Mouse (Mus musculus): ENCODE measurements around the gene Ezr.
"Not testable (repeated sequence)": the region's sequence is repeated elsewhere in the genome, so short reads cannot be mapped to it uniquely, and the experiment has no call there.

The Ezr gene

DNA sequence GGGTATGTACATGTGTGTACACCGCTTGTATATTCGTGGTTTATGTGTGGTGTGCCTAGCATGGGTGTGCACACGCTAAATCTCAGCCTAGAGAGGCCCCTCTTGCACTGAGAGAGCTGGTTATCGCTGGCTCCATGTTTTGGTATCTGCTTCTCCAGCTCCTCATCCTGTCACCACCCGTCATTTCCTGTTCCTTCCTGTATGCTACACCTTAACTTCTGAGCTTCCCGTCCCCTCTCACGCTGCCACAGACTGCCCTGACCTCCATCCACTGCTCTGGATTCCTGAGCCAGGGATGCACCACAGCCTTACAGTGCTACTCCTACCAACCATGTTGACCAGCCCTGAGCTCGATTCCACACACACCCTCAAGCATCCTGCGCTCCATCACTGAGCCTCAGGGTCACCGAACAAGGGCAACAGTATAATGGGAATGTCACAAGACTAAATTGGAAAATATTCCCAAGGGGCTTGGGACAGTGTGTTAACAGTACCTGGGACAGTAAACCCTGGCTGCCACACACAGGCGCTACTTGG, 39.5 kb downstream of the Ezr start:
- no peak for DNase-seq (ENCODE audit: low read depth, low spot score)

GRCm38 (mm10) chr17:6742083-6743038, 40.2 kb downstream of the Ezr start:
- no peak for DNase-seq (ENCODE audit: low read depth, low spot score)

- DNase-seq (ENCODE audit: low read depth, low spot score): no peak
Observed at GRCm38 (mm10) chr17:6741271-6741670, 41.3 kb downstream of the Ezr start.

DNA sequence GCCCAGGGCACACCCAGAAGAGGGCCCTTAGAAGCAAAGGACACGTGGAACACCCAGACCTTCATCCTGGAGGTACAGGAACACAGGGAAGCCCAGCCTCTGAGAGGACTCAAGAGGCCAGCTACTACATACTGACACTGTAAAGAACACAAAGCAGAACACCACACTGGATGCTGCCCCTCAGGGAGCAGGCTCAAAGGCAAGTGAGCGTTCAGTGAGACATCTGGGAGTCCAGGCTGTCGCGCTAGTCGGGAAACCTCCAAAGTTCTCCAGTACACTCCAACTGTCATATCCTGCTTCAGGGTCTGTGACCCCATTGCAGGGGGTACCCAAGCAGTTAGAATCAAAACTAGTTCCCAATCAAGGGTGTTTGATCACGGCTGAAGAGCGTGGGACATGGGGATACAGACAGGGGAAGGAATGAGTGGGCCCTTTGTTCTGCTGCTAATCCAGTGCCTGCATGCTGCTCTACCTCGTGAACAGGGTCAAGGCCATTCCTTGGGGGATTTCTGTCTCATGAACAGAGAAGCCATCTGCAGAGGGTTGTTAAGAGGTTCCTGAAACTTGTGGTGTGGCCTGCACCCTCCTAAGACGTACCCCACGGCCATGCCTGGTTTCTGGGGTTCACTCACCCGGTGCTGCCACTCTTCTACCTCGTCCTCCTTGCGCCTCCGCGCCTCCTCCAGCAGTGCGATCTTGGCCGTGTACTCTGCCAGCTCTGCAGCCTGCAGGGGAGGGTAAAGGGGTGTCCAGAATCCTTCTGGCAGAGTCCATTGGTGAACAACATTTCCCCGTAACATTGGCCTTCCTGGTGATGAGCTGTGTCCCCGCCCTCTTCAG, 42.0 kb downstream of the Ezr start:
- no peak for DNase-seq (ENCODE audit: low read depth, low spot score)

DNA sequence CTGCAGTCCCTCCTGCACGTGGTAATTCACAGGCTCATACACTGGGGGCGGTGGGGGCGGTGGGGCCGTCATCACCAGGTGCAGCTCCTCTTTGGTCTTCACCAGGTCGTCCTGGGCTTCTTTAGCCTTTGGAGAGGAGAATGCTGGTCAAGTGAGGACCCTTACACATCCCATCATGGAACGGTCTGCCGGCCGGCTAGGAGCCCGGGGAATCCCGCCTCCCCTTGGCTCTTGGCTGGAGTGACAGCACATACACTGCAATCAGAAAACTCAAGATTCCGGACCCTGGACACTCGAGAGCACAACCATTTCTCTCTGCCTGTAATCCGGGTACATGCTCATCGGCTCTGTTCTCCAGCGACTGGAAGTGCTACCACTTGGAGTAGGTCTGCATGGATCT, 42.8 kb downstream of the Ezr start:
- DNase-seq (ENCODE audit: low read depth, low spot score): no peak

DNA sequence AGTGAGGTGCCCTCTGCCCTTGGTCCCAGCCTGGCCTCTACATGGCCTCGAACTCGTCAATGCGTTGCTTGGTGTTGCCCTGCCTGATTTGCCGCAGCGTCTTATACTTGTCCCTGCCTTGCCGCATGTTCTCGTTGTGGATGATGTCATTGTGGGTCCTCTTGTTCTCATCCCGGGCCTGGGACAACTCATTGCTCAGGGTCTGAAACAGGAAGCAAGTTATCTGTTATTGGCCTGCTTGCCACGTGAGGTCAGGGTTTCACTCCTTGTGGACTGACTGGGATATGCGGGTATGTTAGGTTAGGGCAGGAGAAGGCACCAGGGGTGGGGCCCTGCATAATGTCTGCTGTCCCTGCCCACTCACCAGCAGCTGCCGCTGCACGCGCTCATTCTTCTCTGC, 43.3 kb downstream of the Ezr start:
- DNase-seq (ENCODE audit: low read depth, low spot score): no peak

DNA sequence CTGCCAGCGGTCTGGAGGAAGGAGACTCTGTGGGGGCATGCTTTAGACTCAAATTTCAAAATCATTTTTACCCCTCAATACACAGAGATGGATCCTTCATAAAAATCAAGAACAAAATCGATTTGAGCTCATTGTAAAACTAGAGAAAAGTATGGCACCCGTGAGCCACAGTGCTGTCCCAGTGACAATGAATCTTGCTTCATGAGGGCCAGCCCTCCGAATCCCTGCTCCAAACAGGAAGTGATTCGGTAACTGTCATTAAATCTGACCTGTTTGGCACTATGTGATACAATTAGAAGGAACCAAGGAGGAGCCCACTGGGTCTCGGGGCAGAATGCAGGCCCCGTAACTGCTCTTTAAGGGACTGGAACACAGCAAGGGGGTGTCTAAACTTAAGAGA, 43.7 kb downstream of the Ezr start:
- no peak for DNase-seq (ENCODE audit: low read depth, low spot score)

GRCm38 (mm10) chr17:6737273-6737997, 45.1 kb downstream of the Ezr start:
- DNase-seq (ENCODE audit: low read depth, low spot score): no peak

DNA sequence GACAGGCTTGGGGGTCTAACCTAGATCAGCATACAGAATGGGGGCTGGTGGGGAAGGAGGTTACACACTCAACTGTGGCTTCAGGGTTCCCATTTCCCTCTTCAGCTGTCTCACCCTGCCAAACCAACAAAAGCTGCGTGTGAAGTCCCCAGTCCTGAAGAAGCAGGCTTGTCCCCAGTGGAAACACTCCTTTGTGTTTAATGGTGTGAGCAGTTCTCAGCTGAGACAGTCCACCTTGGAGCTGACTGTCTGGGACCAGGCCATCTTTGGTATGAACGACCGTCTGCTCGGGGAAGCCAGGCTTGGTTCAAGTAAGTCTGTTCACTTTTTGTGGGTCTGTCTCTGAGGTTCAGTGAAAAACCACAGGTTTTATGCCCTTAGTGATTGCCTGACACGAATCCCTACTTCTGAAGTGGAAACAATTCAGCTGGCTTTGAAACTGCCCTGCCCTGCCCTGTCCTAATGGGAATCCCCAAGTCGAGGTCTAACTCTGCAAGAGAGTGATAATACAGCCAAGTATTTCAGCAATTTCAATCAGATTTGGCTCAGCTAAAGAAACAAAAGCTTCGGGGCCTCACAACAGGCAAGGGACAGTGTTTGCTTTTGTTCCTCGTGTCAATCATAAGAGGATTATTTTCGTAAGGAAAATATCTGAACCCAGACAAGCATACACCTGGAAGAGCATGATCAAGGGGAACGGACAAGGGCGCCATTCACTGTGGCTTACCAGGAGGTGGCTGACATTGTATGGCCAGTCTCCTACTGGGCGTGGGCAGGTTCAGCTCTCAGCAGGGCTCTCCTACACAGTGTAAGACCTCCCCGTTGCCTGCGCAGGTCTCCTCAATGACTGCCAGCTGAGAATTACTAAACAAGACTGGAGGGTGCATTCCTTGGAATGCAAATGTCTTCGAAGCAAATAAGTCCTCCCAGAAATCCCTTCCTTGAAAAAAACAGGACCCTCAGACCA, 46.0 kb downstream of the Ezr start:
- no peak for DNase-seq (ENCODE audit: low read depth, low spot score)

DNA sequence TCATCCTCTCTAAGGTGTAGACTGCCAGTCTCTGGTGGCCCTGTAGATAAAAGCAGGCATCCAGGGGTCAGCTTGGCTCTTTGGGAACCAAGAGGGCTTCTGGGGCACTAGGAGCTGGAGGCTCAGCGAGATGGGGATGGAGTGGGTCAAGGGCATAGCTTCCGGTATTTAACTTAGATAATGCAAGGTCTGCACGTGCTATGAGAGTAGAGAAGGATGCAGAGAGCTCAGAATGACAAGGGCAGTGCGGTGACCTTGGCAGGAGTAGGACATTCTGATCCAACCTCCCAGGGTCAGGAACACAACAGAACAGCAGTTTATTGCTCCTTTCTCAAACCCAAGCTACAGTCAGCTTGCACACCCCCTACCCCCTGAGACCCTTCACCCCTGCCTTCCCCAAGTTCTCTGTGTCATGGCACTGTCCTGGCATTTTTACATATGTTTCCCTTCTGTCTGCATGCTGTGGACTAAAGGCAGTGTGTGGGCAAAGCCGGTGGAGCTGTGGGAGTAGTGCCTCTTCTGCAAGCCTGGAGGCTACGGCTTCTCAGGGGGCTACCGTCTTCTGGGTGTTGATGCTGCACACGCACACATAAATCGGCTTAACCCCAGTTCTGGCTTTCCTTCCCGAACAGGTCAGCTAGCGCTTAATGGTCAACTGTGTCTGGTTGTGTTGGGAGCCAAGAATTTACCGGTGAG, 47.7 kb downstream of the Ezr start:
- DNase-seq (ENCODE audit: low read depth, low spot score): no peak

DNA sequence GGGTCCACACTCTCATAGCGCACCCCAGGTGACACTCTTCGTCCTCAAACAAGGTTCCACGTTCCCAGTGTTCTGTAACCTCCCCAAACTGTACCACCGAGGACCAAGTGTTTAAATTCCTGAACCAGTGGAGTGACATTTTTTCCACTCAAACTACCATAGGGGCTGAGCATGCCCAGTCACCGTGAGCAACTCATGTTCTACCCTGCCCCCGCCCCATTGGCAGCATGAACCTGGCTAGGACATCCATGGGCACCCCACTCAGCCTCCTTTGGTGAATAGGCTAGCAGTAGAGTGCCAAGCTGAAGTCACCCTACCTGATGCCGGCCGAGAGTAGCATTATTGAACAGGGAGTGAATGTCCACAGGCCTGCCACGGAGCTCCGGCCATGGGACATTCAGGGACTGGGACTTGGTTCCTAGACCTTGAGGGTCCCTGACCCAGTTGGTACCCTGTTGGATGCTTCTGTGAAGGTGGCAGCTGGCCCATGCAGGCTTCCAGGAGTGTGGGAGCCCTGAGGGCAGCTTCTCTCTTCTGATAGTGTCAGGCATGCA, 49.2 kb downstream of the Ezr start:
- DNase-seq (ENCODE audit: low read depth, low spot score): no peak

GRCm38 (mm10) chr17:6732665-6733064, 49.9 kb downstream of the Ezr start:
- no peak for DNase-seq (ENCODE audit: low read depth, low spot score)

DNA sequence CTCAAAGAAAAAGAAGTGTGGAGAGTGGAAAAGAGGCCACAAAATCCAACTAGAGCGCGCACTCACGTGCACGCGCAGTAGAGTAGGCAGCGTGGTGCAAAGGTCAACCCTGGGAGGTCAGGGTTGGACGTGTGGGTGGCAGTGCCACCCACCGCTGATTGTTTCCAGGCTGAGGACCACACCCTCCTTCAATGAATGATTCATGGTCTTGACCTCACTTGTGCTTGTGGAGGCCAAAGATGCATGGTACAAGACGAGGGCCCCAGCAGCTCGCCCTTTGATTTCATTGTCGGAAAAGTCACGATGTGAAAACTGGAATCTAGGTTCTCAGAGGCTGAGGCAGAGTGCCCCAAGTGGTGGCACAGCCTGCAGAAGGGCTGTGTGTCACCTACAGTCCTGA, 51.0 kb downstream of the Ezr start:
- DNase-seq (ENCODE audit: low read depth, low spot score): no peak

GRCm38 (mm10) chr17:6731132-6731531, 51.5 kb downstream of the Ezr start:
- DNase-seq (ENCODE audit: low read depth, low spot score): no peak

GRCm38 (mm10) chr17:6729244-6729742, 53.3 kb downstream of the Ezr start:
- no peak for DNase-seq (ENCODE audit: low read depth, low spot score)

DNA sequence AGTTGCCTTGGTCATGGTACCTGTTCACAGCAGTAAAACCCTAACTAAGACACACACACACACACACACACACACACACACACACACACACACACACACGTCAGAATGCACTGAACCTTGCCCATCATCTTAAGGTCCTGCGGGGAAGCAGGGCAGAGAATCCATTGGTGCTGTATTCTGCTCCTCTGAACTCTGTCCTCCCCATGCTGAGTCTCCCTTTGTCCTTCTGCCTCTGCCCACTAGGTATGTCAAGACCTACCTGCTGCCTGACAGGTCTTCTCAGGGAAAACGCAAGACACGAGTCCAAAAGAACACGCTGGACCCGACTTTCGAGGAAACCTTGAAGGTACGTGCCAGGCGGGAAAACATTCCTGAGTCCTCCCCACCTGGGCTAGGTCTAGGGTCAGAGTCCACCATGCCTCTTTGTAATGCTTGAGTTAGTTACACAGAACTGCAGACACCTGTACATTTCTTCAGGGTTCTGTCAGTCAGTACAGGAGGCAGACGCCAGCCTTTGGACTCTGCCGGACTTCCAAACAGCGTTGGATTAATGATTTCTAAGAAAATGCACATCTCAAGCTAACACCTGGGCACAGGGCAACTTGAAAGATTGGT, 54.5 kb downstream of the Ezr start:
- DNase-seq (ENCODE audit: low read depth, low spot score): no peak

DNA sequence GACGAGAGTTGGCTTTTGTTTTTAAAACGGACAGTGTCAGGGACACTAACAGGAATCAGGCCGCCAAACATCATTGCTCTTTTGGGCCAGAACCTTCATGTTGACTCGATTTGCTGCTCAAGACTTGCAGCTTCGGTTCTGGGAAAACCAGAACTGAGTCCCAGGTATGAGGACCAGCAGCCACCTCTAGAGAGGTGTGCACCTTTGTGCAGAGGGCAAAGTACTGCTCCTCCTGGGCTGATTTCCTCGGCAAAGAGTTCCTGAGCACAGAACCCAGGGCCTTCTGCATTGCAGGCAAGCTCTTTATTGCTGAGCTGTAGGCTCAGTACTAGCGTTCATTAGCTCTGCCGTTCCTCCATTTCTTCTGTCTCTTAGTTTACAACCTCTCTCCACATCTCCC, 68.6 kb downstream of the Ezr start:
- DNase-seq (ENCODE audit: low read depth, low spot score): not testable (repeated sequence)

DNA sequence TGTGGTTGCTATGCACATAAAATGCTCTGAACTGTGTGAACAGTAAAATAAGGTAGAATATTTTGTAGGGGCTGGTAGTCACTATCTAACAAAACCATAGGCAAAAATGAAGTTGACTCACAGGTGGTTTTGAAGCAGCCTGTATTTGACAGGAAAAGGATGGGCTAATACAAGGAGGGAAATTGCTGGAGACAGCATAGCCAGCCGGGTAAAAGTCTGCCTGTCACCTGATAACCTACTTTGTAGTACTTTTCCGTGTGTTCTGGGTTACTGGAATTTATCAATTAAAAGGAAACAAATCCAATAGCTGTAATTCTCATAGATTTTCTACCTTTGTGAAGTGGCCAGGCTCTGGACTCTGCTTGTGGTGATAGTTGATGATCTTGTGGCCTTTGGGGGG, 69.1 kb downstream of the Ezr start:
- not testable (repeated sequence) for DNase-seq (ENCODE audit: low read depth, low spot score)

GRCm38 (mm10) chr17:6708194-6708593, 74.4 kb downstream of the Ezr start:
- DNase-seq (ENCODE audit: low read depth, low spot score): not testable (repeated sequence)

Measured in forelimb bud, embryonic 11.5 days (tissue).